Mouse (Mus musculus): ENCODE measurements around the gene Pmel. TPM values are rescaled to one million over a fixed set of nuclear protein-coding genes. Genes with fewer than 3 reads are reported as not detected.

Gene Pmel
- polyA plus RNA-seq, 1 experiment from 2014 or later, result 1.6 TPM

- 75% methylated on average over 2 of the region's 2 CpGs for WGBS
- Histone ChIP-seq H3K27ac (ENCODE audit: low read length) (no peak overlapping the region), H3K9ac (ENCODE audit: low read length) (no peak overlapping the region), H3K27me3 (ENCODE audit: control insufficient read depth, insufficient read depth, low read length) (no peaks in the 10 kb centered on the region), H3K36me3 (ENCODE audit: control insufficient read depth, insufficient read depth, low read length) (no peaks in the 10 kb centered on the region), H3K4me3 (replicated peaks; ENCODE audit: low read length) (no peak overlapping the region), H3K9me3 (replicated peaks; ENCODE audit: control insufficient read depth, low read length) (no peaks in the 10 kb centered on the region), H3K4me1 (ENCODE audit: control insufficient read depth, insufficient read depth, low read length) (no peaks in the 10 kb centered on the region), H3K4me2 (ENCODE audit: low read depth, low read length) (no peak overlapping the region)
- no peak for ATAC-seq (ENCODE audit: insufficient read depth, low FRiP score)
Observed at GRCm38 (mm10) chr10:128665806-128666205, 38.2 kb upstream of the Pmel start.

GRCm38 (mm10) chr10:128668790-128669672 is 35.0 kb upstream of the Pmel start:
- WGBS, result 1% methylated on average over 42 of the region's 42 CpGs
- Histone ChIP-seq H3K4me1 (ENCODE audit: control insufficient read depth, insufficient read depth, low read length) (peaks cover 9% of the 10 kb centered on the region; the same call in 1 of the 2 replicates), H3K9ac (ENCODE audit: low read length) (peak overlapping the region; percentile 70), H3K36me3 (ENCODE audit: control insufficient read depth, insufficient read depth, low read length) (no peaks in the 10 kb centered on the region), H3K27me3 (ENCODE audit: control insufficient read depth, insufficient read depth, low read length) (no peaks in the 10 kb centered on the region), H3K27ac (ENCODE audit: low read length) (peak overlapping the region; percentile 10; the same call in 1 of the 2 replicates), H3K4me2 (ENCODE audit: low read depth, low read length) (peak overlapping the region; percentile 59), H3K9me3 (replicated peaks; ENCODE audit: control insufficient read depth, low read length) (no peaks in the 10 kb centered on the region), H3K4me3 (replicated peaks; ENCODE audit: low read length) (peak overlapping the region; percentile 55)
- ATAC-seq (ENCODE audit: insufficient read depth, low FRiP score), result peak; percentile 42; the same call in 1 of the 2 replicates

- Histone ChIP-seq H3K4me2 (ENCODE audit: low read depth, low read length) (no peak overlapping the region), H3K4me3 (replicated peaks; ENCODE audit: low read length) (no peak overlapping the region), H3K9me3 (replicated peaks; ENCODE audit: control insufficient read depth, low read length) (no peaks in the 10 kb centered on the region), H3K27ac (ENCODE audit: low read length) (no peak overlapping the region), H3K4me1 (ENCODE audit: control insufficient read depth, insufficient read depth, low read length) (peaks cover 9% of the 10 kb centered on the region; the same call in 1 of the 2 replicates), H3K9ac (ENCODE audit: low read length) (no peak overlapping the region), H3K27me3 (ENCODE audit: control insufficient read depth, insufficient read depth, low read length) (no peaks in the 10 kb centered on the region), H3K36me3 (ENCODE audit: control insufficient read depth, insufficient read depth, low read length) (no peaks in the 10 kb centered on the region)
- WGBS, result 90% methylated on average over 9 of the region's 9 CpGs
- ATAC-seq (ENCODE audit: insufficient read depth, low FRiP score), result no peak
Observed at GRCm38 (mm10) chr10:128671148-128671547, 32.8 kb upstream of the Pmel start.

- Histone ChIP-seq H3K9me3 (replicated peaks; ENCODE audit: control insufficient read depth, low read length) (no peaks in the 10 kb centered on the region), H3K4me1 (ENCODE audit: control insufficient read depth, insufficient read depth, low read length) (peaks cover 9% of the 10 kb centered on the region; the same call in 1 of the 2 replicates), H3K27ac (ENCODE audit: low read length) (peak within 1 kb of the TSS; percentile 71), H3K9ac (ENCODE audit: low read length) (peak within 1 kb of the TSS; percentile 74), H3K36me3 (ENCODE audit: control insufficient read depth, insufficient read depth, low read length) (no peaks in the 10 kb centered on the region), H3K4me2 (ENCODE audit: low read depth, low read length) (peak within 1 kb of the TSS; percentile 90), H3K27me3 (ENCODE audit: control insufficient read depth, insufficient read depth, low read length) (no peaks in the 10 kb centered on the region), H3K4me3 (replicated peaks; ENCODE audit: low read length) (peak within 1 kb of the TSS; percentile 76)
- WGBS, result under 1% methylated on average over 60 of the region's 60 CpGs
- ATAC-seq (ENCODE audit: insufficient read depth, low FRiP score), result peak; percentile 93
Observed at GRCm38 (mm10) chr10:128673763-128674468, 30.1 kb upstream of the Pmel start, which contains the start of gene Suox. TSS of gene Suox (minus strand) at chr10:128674073.

GRCm38 (mm10) chr10:128674469-128675008 is 29.5 kb upstream of the Pmel start:
- Histone ChIP-seq H3K27me3 (ENCODE audit: control insufficient read depth, insufficient read depth, low read length) (no peaks in the 10 kb centered on the region), H3K9ac (ENCODE audit: low read length) (peak overlapping the region; percentile 74), H3K4me2 (ENCODE audit: low read depth, low read length) (peak overlapping the region; percentile 90), H3K27ac (ENCODE audit: low read length) (peak overlapping the region; percentile 71), H3K4me1 (ENCODE audit: control insufficient read depth, insufficient read depth, low read length) (peaks cover 9% of the 10 kb centered on the region; the same call in 1 of the 2 replicates), H3K9me3 (replicated peaks; ENCODE audit: control insufficient read depth, low read length) (no peaks in the 10 kb centered on the region), H3K4me3 (replicated peaks; ENCODE audit: low read length) (peak overlapping the region; percentile 76), H3K36me3 (ENCODE audit: control insufficient read depth, insufficient read depth, low read length) (no peaks in the 10 kb centered on the region)
- WGBS, result 2% methylated on average over 9 of the region's 9 CpGs
- no peak for ATAC-seq (ENCODE audit: insufficient read depth, low FRiP score)

- Histone ChIP-seq H3K27me3 (ENCODE audit: control insufficient read depth, insufficient read depth, low read length) (no peaks in the 10 kb centered on the region), H3K4me1 (ENCODE audit: control insufficient read depth, insufficient read depth, low read length) (peaks cover 24% of the 10 kb centered on the region), H3K9ac (ENCODE audit: low read length) (peak overlapping the region; percentile 92), H3K9me3 (replicated peaks; ENCODE audit: control insufficient read depth, low read length) (no peaks in the 10 kb centered on the region), H3K36me3 (ENCODE audit: control insufficient read depth, insufficient read depth, low read length) (peaks cover 7% of the 10 kb centered on the region; the same call in 1 of the 2 replicates), H3K27ac (ENCODE audit: low read length) (peak overlapping the region; percentile 99), H3K4me3 (replicated peaks; ENCODE audit: low read length) (peak overlapping the region; percentile 91), H3K4me2 (ENCODE audit: low read depth, low read length) (peak overlapping the region; percentile 73)
- 2% methylated on average over 21 of the region's 22 CpGs for WGBS
- ATAC-seq (ENCODE audit: insufficient read depth, low FRiP score), result no peak
Observed at GRCm38 (mm10) chr10:128695411-128695991, 8.5 kb upstream of the Pmel start.

- peaks cover 20% of the 10 kb centered on the region for H3K4me1 ChIP-seq (ENCODE audit: control insufficient read depth, insufficient read depth, low read length)
- WGBS, result under 1% methylated on average over 40 of the region's 40 CpGs
- H3K4me2 ChIP-seq (ENCODE audit: low read depth, low read length), result peak within 1 kb of the TSS; percentile 73
- H3K9me3 ChIP-seq (replicated peaks; ENCODE audit: control insufficient read depth, low read length), result no peaks in the 10 kb centered on the region
- peak within 1 kb of the TSS; percentile 92 for H3K9ac ChIP-seq (ENCODE audit: low read length)
- peak; percentile 98 for ATAC-seq (ENCODE audit: insufficient read depth, low FRiP score)
- H3K27ac ChIP-seq (ENCODE audit: low read length), result peak within 1 kb of the TSS; percentile 99
- H3K27me3 ChIP-seq (ENCODE audit: control insufficient read depth, insufficient read depth, low read length), result no peaks in the 10 kb centered on the region
- H3K36me3 ChIP-seq (ENCODE audit: control insufficient read depth, insufficient read depth, low read length), result peaks cover 13% of the 10 kb centered on the region
- H3K4me3 ChIP-seq (replicated peaks; ENCODE audit: low read length), result peak within 1 kb of the TSS; percentile 91
Observed at GRCm38 (mm10) chr10:128695992-128696807, 7.8 kb upstream of the Pmel start, which contains the start of gene Rab5b. TSS of gene Rab5b (minus strand) at chr10:128696264.
